Mouse (Mus musculus) small intestine, adult 2 months (tissue): ENCODE data around the gene Enc1.

Source experiments
- CTCF ChIP-seq: fragments of 200-500 bp; IDR thresholded peaks from 2 replicates; pipeline ENCODE4 v1.5.1; 2012; ENCODE audit warnings: low read depth, mild to moderate bottlenecking, control low read depth, inconsistent platforms, low read length, moderate library complexity, mixed read lengths; ENCODE audit not compliant: insufficient replicate concordance, insufficient read length; ENCODE audit errors: extremely low read depth
- POLR2A ChIP-seq: fragments of 200-500 bp; IDR thresholded peaks from 2 replicates; pipeline ENCODE4 v1.6.1; 2012; ENCODE audit warnings: low read depth, mild to moderate bottlenecking, control low read depth, inconsistent platforms, low read length, moderate library complexity

DNA sequence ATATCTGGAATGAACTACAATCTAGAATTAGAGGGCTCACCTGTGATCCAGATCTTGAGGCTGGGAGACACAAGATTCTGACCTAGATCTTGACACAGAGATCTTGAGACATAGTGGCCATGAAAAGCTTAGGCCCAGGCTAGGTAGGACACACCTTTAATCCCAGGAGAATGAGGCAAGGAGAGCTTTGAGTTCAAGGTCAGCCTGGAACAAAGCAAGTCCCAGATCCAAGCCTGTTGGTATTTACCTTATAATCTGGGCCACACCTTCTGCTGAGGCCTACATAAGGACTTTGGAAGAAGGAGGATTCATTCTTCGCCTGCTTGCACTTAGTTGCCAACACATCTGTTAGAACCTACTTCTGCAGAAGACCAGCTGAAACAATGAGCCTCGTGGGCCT is 41.8 kb upstream of the Enc1 start:
- no peak for TF ChIP-seq CTCF
- TF ChIP-seq POLR2A, result no peak
